Mouse (Mus musculus) thymus, postnatal 10 days (tissue): ENCODE measurements around the gene Rasa3.

ENCODE experiments used
- DNase-seq, 2 experiments: peaks; one replicate each; pipeline ENCODE4 v3.0.0; 2021; ENCODE audit warnings: low spot score in 2 of 2

Rasa3 gene

DNA sequence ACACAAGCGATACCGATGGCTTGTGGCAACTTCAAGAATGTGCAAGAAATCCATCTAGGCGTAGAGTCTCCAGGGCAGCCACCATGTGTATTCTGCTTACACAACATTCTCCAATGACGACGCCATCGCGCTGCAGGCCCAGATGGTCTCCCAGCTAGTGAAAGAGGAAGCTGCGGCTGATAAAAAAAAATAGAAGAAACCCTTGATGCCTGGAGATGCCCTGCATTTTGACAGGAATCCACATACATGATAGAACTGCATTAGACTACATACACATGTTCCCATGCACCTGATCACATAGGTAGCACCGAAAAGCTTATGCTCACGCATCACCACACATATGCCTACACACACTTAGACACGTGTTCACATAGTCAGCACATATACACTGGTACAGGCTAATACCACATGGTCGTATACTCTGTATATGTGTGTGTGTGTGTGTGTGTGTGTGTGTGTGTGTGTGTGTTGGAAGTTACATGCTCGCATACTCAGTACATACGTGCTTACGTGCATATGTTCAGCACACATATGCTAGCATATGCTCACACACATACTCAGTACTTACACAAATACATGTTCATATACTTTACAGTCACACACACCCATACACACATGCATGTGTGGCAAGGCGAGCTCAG is 8.4 kb upstream of the Rasa3 start:
- peak; percentile 53 to 54 for DNase-seq

DNA sequence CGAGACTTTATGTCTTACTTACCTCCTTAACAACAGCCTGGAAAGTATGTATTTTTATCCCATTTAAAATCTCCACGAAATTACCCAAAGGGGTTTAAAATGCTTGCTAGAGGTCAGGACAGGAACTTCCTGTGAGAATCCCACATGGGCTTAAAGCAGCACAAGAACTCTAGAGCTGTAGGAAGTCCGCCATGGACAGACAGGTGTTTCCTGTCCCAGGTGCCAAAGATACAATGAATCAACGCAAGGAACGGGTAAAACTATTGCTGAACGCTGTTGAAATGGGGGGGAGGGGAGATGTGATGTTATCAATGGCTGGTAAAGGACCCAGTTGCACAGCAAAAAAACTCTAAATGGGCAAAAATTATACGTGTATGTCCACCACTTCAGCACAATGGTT is 6.7 kb upstream of the Rasa3 start:
- no peak for DNase-seq

DNA sequence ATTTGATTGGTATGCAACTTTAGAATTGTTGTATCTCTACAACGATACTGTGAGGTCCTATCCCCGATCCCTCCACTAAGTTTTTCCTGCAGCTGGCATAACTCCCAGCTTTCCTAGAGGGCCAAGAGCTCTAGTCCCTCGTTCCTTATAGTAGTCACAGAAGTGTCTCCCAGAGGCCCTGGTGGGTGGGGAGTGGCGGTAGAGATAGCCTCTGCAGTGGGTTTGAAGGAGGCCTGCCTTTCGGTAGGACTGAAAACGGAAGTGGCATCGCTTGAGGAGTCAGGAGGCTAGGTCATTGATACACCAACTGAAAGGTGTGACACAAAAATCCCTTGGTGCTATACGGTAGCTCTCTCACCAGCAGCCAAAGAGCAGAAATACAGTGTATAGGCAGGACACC is 779 bp upstream of the Rasa3 start:
- no peak for DNase-seq

DNA sequence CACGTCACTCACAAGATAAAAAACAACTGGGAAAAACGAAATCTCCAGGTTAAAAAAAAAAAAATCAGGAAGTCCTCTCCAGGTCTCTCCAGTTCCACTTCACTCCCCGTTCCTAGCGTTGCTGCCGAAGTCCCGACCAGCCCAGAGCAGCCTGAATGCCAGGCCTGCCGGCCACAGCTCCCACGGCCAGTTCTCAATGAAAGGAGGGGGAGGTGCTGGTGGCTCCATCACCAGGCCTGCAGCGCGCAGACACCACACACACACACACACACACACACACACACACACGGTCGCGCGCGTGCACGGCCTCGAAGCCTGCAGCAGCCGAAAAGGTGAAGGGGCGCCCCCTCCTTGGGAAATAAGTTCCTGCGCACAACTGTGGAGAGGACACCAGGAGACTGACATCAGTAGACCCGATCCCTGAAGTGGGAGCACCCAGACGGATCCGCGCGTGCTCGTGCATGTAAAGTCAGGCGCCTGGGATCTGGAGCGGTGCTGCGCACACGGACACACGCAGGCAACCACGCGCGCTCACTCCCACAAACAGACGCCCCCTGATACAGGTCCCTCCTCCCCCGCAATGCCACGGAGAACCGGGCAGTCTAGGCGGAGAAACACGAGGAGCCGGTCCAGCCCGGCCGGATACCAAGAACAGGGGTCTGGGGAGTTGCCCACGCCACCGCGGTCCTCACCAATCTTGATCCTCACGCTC is 546 bp downstream of the Rasa3 start:
- peak; percentile 68 to 69 for DNase-seq

DNA sequence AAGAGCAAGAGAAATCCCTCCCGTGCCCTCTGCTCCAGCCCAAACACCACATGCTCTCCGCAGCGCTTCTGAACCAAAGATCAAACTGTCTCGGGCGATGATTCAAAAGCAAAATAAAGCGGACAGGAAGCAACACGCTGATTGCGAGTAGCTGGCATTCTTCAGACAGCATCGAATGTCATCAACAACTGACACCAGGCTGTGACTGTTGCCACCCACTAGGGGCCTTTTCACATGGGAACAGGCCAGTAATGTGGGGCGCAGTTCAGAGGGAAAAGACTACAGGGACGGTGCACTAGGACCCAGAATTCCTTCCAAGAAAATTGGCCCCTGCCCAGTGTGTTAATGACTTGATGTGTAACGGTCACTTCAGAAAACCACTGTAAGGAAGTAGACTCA is 1.1 kb downstream of the Rasa3 start:
- no peak for DNase-seq

DNA sequence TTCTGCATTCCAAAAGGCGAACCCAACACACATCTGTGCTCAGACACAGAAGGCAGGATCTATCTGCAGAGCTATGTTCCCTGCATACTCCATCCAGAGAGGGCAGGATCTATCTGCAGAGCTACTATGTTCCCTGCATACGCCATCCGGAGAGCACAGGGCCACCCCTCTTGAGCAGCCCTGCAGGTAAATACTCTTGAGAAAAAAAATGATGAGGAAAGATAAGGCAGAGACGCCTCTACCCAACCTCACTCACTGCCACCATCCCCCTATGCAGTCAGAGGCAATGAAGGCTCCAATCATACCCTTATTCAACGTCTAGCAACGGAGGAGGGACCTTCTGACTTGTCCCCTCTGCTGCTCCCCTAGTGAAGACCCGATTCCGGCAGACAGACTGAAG is 1.9 kb downstream of the Rasa3 start:
- DNase-seq = no peak

DNA sequence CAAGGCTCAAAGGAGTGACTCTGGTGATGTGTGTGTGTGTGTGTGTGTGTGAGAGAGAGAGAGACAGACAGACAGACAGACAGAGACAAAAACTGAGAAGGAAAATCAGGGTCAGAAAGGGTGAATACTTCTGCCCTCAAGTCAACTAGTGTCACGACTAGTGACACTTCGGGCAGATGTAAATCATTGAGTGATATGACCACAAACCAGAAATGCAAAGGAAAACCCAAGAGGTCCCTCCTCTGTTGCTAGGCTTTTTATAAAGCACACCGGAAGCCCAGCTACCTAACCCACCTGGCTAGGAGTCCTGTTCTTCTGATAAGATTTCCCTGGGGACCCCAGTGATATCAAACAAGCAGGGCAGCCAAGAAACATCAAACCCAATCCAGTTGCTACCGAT is 2.3 kb downstream of the Rasa3 start:
- DNase-seq = no peak

DNA sequence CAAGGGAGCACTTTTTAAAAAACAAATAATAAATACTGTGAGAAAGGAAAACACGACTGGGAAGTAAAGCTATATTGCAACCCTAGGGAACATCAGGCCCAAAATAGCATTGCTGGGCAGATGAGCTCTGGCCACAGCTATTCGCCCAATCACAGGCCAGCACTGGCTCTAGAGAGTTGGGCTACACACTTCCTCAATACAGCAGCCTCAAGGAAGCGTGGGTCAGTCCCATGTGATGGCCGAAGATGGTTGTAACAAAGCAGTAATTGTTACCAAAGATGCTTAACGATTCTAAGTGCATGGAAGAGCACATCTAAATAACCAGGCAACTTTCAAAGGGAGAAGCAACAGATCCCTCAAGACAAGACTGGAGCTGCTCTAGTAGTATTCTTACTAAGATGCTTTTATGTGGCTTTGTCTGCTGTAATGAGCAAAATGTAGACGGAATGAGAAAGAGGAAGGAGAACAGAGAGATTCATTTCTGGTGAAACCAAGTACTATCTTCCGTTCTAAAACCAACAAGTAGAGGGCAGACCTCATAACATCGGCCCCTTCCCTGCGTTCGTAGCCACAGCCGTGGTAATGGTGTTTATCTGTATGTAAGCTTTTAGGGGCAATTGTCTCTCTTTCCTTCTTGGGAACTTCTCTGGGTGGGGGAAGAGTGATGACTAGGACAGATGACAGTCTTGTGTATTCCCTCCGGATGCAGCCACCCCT is 3.0 kb downstream of the Rasa3 start:
- no peak for DNase-seq

DNA sequence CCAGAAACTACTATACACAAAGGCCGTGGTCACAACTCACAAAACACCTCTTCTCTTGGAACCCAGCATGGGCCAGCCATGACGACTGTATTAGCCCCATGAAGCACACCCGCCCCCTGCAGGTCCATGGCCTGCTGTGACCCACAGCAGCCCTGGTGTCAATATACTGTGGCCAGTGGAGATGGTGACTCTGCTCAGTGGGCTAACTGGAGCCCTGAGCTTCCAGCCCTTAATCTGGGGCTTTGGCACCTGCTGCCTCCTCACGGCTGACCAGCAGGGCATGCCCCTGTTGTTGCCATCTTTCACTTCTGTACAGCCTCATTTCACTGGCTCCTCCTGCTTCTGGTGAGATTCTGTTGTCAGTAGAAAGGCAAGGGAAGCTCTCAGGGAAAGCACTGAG is 4.2 kb downstream of the Rasa3 start:
- no peak for DNase-seq

DNA sequence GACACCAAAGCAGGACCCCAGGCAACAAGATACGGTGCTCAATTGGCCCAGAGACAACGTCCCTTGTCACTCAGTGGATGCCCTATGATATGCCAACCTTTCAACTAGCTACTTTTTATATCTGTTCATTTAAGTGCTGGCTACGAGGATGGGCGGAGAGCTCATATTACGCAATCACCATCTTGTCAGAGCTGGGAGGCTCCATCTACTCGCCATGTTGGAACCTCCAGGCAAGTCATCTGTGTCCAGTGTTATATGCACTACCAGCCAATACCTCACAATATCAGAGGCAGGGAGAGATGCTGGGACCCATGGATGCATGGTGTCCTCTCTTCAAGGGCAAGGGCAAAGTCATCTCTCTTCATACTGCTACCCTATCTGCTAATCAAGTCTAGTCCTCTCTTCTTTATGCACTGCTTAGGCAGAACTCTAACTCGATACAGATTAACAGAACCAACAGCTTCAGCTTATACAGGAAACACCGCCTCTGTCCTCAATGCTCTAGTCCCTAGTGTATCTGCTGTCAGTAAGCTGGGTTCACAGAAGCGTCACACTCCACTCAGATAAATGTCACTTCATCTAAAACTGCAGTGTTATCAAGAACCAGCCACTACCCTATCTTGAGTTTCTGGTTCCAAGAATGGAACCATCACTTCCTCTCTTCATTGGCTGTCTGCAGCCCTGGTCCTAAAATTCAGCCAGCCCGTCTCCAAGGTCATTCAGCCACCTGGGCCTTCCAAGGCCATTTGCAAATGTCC is 6.0 kb downstream of the Rasa3 start:
- no peak for DNase-seq

DNA sequence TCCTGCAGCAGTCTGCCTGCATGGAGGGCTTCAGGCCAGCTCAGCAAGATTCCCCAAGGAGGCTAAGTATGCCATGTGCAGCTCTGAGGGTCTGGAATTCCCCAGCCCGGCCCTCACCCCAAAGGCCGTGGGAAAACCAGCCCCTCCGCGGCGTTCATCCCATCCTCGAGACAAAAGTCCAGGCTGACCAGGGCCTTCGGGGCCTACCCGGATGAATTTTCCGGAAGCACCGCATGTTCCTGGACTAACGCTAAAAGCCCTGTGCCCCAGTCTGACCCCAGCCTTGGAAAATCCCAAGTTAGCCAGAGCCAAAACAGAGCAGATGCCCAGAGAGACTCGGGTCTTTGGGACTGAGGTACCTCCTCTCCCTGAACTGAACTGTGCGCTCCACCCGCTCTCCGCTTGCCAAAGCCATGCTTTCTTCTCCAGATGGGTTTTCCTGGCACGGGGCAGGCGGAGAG is 7.4 kb downstream of the Rasa3 start:
- no peak for DNase-seq

DNA sequence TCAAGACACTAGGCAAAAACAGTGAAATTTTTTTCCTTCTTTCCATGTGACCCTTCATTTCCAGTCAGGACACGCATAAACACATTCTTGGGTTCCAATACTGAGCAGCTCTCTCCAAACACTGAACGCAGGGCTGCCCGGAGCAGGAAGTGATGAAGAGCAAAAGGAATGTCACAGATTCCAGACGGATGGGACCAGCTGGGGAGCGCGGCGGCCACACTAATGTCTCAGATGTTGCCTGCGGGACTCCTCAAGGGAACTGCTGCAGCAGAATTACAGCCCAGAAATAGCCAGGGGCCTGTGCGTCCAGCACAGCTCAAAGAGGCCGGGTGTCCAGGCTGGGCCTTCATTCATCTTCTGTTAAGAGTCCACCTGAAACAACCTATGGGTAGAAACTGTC is 9.0 kb downstream of the Rasa3 start:
- DNase-seq = no peak

DNA sequence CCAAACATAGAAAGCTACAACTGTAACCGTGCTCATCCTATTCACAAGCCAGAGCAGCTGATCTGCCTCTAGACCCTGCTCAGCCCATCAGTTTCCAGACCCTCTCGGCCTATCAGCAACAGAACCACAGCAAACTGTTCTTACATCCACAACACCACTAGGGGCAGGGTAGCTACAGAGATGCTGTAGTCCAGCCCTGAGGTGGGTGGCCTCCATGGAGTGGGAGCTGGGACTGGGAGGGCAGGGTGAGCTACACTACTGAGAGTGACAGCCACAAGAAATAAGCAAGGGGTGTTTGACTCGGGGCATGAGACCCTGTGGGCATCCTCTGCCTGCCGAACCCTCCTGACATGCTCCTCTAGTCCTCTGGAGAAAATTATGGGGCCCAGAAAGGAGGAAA is 9.5 kb downstream of the Rasa3 start:
- DNase-seq = no peak

DNA sequence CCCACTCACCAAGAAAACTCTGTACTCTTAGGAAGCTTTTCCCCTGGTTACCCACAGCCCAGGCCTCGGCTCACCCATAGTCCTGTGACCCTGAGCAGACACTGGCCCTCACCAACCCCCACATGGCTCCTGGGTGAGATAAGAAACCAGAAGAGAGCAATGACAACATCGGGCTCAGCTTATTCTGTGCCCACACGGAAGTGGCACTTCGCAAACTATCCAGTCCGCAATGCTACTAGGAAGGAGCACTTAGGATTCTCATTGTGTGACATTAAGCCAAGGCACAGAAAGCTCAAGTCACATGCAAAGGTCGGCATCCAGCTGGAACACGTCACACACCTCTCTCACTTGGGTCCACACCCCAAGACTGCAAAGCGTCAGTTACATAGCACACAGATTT is 11.5 kb downstream of the Rasa3 start:
- DNase-seq = no peak

DNA sequence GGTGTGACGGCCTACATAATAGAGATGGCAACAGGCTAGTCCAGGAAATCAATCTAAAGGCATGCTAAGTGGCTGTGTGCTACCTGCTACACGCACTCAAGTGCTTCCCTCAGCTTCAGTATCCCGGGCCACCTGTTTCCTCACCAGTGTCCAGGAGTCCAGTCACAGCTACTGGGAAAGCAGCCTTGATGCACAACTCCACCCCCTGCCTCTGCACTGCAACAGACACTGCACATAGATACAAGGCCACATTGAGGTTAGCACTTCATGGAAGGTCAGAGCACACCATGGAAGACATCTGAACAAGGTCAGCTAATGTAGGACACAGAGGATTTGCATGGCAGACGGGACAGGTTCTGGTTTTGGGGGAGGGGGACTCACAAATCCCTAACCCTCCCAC is 11.9 kb downstream of the Rasa3 start:
- DNase-seq = no peak

DNA sequence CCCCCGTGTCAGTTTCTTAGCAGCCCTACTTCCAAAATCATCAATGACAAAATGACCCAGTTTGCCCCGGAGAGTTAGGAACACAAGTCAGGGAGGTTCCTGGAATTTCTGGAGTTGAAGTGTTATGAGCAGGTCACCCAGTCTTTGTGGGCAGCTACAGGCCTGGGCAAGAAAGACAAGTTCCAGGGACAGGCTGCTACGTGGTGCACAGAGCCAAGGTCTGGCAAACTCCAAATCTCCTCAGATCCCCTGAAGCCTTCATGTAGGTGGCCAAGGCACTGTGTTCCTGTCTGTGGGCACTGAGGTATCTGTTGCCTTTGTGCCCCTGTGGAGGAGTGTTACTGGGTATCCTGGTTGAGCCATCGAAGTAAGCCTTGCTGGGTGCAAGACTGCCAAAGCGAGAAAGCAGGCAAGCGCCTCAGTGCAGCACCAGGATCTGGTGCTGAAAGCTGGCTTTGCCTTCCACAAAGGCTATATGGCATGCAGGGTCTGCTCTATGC is 12.6 kb downstream of the Rasa3 start:
- no peak for DNase-seq

DNA sequence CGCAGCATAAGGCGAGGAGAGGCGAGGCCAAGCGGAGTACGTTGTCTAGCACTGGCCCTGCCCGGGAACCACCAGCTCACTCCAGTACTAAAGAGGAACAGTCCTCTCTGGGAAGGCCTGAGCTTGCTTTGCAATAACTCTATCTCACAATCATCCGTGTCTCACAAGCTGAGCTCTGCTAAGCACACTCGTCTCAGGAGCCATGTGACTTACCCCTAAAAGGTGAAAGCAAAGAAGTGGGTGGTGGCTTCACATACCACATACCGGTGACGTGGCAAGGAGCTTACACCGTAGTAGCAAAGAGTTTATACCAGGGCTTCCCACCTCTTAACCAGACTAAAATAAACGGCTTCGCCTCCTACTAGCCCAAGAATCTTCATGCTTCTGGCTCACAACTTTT is 17.1 kb downstream of the Rasa3 start:
- no peak for DNase-seq

DNA sequence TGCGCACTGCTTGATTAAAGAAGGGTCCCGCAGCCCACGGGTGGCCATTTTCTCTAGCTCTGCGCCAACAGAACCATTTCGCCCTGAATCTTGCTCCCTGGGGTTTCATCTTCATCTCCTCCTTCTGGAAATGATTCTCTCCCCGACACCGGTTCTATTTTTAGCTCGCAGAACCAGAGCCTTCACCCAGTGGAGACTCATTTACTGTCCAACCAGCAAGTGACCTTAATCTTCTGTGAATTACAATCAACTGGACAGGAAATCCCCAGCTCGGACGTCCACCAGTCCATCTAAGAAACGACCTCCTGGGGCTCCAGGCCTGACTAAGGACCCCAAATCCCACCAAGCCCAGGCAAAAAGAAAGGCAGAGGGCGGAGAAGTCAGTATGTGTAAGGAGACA is 19.9 kb downstream of the Rasa3 start:
- DNase-seq = no peak

DNA sequence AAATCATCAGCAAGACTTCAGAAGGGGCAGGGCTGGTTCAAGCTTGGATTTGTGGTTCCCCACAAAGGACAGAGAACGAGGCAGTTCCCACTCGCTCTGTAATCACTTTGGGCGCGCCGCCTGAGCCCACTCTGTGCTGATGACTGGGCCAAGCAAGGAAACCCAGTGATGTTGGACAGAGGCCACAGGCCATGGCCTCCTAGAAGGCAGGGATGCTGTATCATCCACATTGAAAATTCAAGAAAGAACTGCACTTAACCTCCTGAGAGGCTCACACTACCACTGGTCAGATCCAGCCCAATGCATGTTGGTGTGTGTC is 22.4 kb downstream of the Rasa3 start:
- DNase-seq = no peak

DNA sequence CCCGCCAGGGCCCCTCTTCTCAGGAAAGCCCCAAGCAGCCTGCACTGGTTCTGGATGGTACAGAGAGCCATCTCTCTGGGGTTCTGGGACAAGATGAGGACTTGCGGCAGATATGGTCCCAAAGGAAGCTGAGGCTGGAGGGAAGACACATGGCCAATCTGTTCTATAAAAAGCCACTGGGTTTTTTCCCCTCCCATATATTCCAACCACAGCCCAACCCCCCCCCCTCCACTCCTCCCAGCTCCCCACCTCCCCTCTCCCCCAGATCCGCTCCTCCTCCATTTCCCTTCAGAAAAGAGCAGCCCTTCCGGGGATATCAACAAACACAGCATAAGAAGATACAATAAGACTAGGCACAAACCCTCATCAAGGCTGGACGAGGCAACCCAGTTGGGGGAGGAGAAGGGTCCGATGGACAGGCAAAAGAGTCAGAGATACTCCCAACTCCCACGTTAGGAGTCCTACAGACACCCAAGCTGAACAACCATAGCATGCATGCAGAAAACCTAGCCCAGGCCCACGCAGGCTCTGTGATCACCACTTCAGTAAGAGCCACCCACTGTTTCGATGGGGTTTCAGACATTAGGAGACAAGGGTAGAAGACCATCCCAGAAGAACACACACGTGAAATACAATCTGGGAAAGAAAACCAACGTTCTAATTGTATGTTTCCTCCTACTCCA is 22.9 kb downstream of the Rasa3 start:
- DNase-seq = no peak

DNA sequence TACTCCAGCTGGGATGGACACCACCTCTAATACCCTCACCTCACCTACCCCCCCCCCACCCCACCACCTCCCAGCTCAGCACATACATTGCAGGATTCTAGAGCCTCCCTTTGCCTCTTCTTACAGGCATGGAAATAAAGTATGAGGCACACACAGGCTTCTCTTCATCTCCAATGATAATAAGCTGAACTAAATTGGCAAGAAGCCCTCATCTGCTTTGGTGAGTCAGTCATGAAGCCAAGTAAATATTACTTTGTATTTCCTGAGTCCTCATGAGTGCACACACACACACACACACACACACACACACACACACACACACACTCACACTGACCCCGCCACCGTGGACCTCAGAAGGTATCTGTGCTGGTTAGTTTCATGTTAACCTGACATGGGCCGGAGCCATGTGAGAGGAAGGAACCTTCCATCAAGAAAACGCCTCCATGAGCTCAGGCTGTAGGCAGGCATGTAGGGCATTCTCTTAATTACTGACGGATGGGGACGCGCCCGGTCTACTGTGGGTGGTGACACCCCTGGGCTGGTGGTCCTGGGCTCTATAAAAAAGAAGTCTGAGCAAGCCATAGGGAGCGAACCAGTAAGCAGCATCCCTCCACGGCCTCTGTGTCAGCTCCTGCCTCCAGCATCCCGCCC is 26.7 kb downstream of the Rasa3 start:
- no peak for DNase-seq
